Mouse (Mus musculus) hindbrain, embryonic 15.5 days (tissue): Measurements from ENCODE around the gene H60b. TPM values are rescaled to one million over a fixed set of nuclear protein-coding genes. Genes with fewer than 3 reads are reported as not detected.
"Not testable (repeated sequence)": the region's sequence is repeated elsewhere in the genome, so short reads cannot be mapped to it uniquely, and the experiment has no call there.

ENCODE experiments used
- ATAC-seq: fragments of 200-750 bp; cut with Nextera tagmentation; 2 replicates; pipeline ENCODE4 v1.8.0; 2017; ENCODE audit warnings: low read depth, moderate number of reproducible peaks, moderate TSS enrichment; ENCODE audit not compliant: low FRiP score
- H3K27ac ChIP-seq: fragments of 300-500 bp; sonication (generic); replicated peaks from 2 replicates; pipeline ENCODE4 v1.5.1; 2015; ENCODE audit warnings: mild to moderate bottlenecking, inconsistent platforms
- H3K27me3 ChIP-seq: fragments of 300-500 bp; sonication (generic); 2 replicates; pipeline ENCODE4 v1.6.1; 2015; ENCODE audit warnings: control low read depth, inconsistent platforms
- H3K36me3 ChIP-seq: fragments of 300-500 bp; sonication (generic); 2 replicates; pipeline ENCODE4 v1.6.1; 2015; ENCODE audit warnings: control low read depth, inconsistent platforms
- H3K4me1 ChIP-seq: fragments of 300-500 bp; sonication (generic); replicated peaks from 2 replicates; pipeline ENCODE4 v1.6.1; 2015; ENCODE audit warnings: control low read depth, inconsistent platforms
- H3K4me2 ChIP-seq: fragments of 300-500 bp; sonication (generic); 2 replicates; pipeline ENCODE4 v1.6.1; 2015; ENCODE audit warnings: moderate library complexity, mild to moderate bottlenecking, inconsistent platforms
- H3K4me3 ChIP-seq: fragments of 300-500 bp; sonication (generic); 2 replicates; pipeline ENCODE4 v1.5.1; 2015; ENCODE audit warnings: mild to moderate bottlenecking, inconsistent platforms
- H3K9ac ChIP-seq: fragments of 300-500 bp; sonication (generic); 2 replicates; pipeline ENCODE4 v1.6.1; 2015; ENCODE audit warnings: inconsistent platforms
- H3K9me3 ChIP-seq: fragments of 300-500 bp; sonication (generic); 2 replicates; pipeline ENCODE4 v1.6.1; 2016; ENCODE audit warnings: control low read depth, inconsistent platforms
- WGBS: fragments of 180-500 bp; shearing (Covaris S2); methylation state at CpG from one replicate; pipeline ENCODE4 v1.1.7; 2015; 5-methylcytosine and 5-hydroxymethylcytosine counted together
- polyA plus RNA-seq: library from polyadenylated mRNA; unstranded; fragments of >200 nt; fragmentation: Nextera tagmentation; extraction: Ambion mirVana; gene quantifications from 2 replicates; pipeline ENCODE4 v1.2.1, GENCODE M21; 2015

The H60b gene
- polyA plus RNA-seq, result 0.58 and 0.80 TPM in 2 replicates

DNA sequence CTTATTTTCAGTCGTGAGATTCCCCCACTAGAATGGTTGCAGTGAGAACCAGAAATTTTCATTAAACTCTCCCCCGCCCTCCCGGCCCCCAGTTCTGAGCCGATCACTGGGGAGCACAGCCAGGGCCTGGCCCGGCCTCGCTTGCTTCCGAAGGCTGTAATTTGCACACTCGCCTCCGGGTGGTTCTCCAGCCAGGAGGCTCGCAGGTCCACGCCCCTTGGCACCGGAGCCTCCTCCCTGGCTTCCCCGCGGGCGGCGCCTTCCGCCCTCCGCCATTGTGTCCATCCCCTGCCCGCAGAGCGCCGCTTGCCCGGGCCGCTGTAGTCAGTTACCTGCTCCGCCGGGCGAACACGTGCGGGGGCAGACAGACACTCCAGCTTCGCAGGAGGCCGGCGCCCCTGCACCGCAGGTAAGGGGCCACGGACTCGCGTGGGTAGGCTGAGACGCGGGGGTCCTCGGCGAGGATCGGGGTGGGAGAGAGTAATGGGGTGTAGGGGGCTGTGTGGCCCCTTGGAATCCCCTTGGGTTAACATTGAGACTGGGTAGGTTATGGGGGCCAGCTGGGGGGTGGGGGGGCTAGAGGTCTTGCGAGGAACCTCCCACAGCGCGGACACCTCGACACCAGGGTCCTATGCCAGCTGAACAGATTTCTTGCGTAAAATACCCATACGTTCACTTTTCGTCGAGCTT is at the start of gene H60b, which contains the start of gene Raet1e:
Gene H60b (plus strand): TSS at position 277 of the 690 bp plus-strand sequence.
Gene Raet1e (plus strand): TSS at position 260 of the 690 bp plus-strand sequence.
- WGBS, result under 1% methylated on average over 48 of the region's 48 CpGs
- peak; percentile 72 for ATAC-seq
- not testable (repeated sequence) for H3K9ac ChIP-seq, H3K27ac ChIP-seq, H3K9me3 ChIP-seq, H3K36me3 ChIP-seq
- Histone ChIP-seq H3K4me1 (peaks cover 12% of the 10 kb centered on the region), H3K4me3 (peak within 1 kb of the TSS; percentile 31), H3K4me2 (peak within 1 kb of the TSS; percentile 53), H3K27me3 (peaks cover 51% of the 10 kb centered on the region)

DNA sequence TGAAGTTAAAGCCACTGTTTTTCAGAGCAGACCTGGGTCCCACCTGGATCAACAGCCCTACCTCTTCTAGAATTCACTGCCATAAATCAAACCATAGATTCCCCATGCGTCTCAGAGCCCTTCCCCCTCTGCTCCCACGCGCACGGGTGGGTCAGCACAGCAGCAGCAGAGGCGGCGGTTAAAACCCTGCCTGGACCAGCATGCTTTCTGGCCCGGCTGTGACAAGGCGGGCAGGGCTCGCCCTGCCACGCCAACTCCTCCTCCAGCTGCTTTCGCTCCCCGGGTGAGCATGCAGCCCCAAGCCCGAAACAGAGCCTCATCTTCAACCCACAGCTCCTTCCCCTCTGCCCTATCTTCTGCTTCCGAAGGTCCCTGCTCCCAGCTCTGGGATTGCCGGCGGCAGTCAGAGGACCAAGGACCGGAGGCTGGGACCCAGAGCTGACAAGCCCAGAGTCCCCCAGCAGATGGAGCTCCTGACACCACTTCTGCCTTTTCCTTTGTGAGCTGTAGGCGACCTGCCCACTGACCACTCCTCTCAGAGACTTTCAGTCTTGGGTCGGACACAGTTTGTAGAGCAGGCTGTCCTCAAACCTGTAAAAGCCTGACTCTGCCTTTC is 17.6 kb upstream of the H60b start:
- H3K4me2 ChIP-seq, result peak overlapping the region; percentile 84
- peaks cover 2% of the 10 kb centered on the region; the same call in 1 of the 2 replicates for H3K9me3 ChIP-seq
- WGBS, result 0% methylated on average over 19 of the region's 19 CpGs
- no peaks in the 10 kb centered on the region for H3K27me3 ChIP-seq
- H3K27ac ChIP-seq, result no peak overlapping the region
- peak overlapping the region; percentile 51 for H3K9ac ChIP-seq
- H3K4me3 ChIP-seq, result peak overlapping the region; percentile 47
- no peaks in the 10 kb centered on the region for H3K36me3 ChIP-seq
- peak; percentile 85 for ATAC-seq
- no peaks in the 10 kb centered on the region for H3K4me1 ChIP-seq

DNA sequence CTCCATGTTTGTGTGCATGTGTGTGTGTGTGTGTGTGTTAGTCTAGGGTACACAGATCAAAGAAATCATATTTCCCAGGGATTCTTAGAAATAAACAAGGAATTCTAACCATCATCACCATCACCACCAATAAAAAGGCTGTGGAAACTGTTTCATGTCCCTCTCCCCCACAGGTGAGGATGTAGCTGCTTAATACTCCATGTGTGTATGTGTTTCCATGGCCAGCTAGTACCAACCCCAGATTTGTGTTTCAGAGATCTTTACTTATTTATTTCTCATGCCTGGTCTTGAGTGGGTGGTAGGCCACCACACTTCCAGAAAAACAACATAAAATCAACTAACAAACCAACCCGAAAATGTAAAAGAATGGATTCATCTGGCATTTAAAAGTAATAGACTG is 16.2 kb upstream of the H60b start:
- H3K36me3 ChIP-seq, H3K9me3 ChIP-seq, H3K27ac ChIP-seq, H3K9ac ChIP-seq, H3K4me1 ChIP-seq, H3K4me3 ChIP-seq, ATAC-seq, H3K4me2 ChIP-seq, H3K27me3 ChIP-seq: not testable (repeated sequence)
- 91% methylated on average over 1 of the region's 1 CpGs for WGBS

DNA sequence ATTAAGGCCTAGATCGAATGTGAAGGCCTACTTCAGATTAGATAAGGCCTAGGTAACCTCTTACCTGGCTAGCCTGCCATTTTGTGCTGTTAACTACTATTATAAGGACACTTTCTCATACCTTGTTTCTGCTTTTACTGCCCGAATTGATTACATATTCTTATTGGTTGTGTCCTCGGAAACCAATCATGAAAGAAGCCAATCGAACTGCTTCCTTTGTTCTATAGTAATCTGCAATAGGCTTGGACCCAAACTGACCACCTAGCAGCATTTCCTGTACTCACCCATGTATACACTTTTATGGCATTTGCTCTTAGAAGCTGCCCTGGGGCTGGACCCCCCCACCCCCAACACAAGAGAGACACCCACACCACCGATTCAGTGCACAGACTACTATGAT is 15.5 kb upstream of the H60b start:
- Histone ChIP-seq H3K27ac (no peak overlapping the region), H3K36me3 (no peaks in the 10 kb centered on the region), H3K27me3 (no peaks in the 10 kb centered on the region), H3K4me1 (no peaks in the 10 kb centered on the region), H3K4me2 (no peak overlapping the region), H3K9ac (no peak overlapping the region), H3K4me3 (no peak overlapping the region), H3K9me3 (peaks cover 2% of the 10 kb centered on the region; the same call in 1 of the 2 replicates)
- 71% methylated on average over 5 of the region's 5 CpGs for WGBS
- no peak for ATAC-seq

DNA sequence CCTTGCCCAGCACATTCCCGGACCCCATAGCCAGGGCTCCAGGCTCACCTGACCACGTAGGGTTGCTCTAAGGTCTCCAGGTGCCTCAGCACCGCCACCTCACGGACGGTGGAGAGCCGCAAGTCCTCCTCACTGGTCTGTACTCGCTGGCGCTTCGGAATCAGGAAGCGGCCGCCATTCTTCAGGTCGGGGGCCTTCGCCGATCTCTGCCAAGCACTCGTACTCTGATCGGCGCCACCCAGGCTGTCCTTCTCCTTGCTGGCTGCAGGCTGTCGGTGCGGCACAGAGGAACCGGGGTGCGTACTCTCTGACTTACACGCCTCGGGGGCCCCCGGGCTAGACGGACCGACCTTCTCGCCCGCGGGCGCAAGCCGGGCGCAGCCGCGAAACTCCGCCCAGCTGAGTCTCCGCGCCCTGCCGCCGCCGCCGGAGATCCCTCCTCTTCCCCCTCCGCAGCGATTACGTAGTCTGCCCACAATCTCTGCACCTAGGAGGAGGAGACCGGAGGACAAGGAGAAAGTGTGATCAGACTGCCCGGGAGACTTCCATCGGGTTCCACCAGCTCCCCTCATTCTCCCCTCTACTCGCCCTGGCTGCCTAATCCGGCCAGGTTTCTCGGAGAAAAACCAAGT is 9.8 kb upstream of the H60b start:
- Histone ChIP-seq H3K4me1 (peaks cover 22% of the 10 kb centered on the region), H3K9ac (peak overlapping the region; percentile 34; the same call in 1 of the 2 replicates), H3K4me2 (peak overlapping the region; percentile 77), H3K36me3 (no peaks in the 10 kb centered on the region), H3K27ac (no peak overlapping the region), H3K9me3 (no peaks in the 10 kb centered on the region), H3K4me3 (peak overlapping the region; percentile 46), H3K27me3 (peaks cover 24% of the 10 kb centered on the region)
- WGBS, result under 1% methylated on average over 48 of the region's 50 CpGs
- peak; percentile 81 for ATAC-seq

DNA sequence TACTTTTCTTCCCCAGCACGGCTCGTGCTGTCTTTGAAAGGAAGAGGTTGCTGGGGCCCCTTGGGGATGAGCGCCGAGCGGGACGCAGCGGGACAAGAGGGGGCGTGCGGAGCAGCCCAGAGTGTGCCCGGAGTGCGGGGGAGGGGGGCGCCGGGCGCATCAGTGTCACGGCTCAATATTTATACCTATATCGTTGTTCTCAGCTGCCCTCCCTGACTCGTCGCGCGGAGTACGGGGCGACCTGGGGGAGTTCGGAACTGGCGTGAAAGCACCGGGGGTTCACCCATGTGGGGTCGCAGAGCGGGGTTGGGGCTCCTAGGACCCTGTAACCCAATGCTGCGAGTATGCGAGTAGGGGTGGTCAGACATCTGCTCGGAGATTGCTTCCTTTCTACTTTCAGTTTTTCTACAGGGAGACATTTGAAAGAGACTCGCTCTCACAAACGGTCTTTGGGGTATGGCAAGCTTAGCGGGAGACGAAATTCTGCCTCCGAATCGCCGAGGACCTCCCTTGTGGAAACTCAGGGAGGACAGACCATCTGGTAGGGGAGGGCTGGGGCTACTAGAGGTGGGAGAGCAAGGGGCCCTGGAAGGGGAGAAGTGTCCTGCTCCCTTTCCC is 9.2 kb upstream of the H60b start, which contains the start of gene E030030I06Rik:
Gene E030030I06Rik (minus strand): TSS at position 198 of the 618 bp plus-strand sequence.
- peak; percentile 43; the same call in 1 of the 2 replicates for ATAC-seq
- no peaks in the 10 kb centered on the region for H3K36me3 ChIP-seq
- whole genome bisulfite sequencing, result under 1% methylated on average over 37 of the region's 37 CpGs
- H3K27me3 ChIP-seq, result peaks cover 24% of the 10 kb centered on the region
- peaks cover 25% of the 10 kb centered on the region for H3K4me1 ChIP-seq
- no peak within 1 kb of the TSS for H3K27ac ChIP-seq
- H3K4me3 ChIP-seq, result peak within 1 kb of the TSS; percentile 46
- peak within 1 kb of the TSS; percentile 77 for H3K4me2 ChIP-seq
- peak within 1 kb of the TSS; percentile 34; the same call in 1 of the 2 replicates for H3K9ac ChIP-seq
- no peaks in the 10 kb centered on the region for H3K9me3 ChIP-seq

DNA sequence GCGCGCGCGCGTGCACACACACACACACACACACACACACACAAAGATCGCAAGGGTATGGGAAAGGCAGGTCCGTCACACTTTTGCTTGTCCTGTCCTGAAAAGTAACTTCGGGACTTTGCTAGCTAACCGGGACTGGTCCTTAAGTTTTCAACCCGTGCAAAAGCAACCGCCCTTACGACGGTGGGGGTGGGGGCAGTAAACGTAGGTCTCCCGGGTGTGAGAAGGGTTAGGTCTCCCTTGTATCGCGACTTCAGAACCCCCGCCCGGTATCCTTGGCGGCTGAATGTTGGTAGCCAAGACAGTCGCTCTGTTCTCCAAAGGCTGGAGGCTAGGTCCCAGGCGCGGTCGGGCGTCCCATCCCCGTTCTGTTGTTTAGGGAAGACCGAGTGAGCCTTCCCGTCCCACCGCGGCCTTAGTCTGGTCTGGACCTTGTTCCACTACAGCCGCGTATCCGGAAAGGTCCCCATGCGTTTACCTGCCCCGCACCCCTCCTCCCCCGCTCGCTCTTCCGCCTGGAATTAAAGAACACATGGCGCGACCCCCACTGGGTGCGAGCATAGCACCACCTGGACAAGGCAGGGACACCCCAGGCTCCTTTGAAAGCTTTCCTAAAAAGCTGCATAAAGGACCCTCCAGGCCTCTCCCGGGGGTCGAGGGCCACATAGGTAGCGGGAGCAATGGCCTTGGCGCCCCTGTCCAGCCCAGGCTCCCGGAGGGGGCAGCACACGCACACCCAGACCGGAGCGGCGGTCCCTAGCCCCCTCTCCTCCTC is 8.5 kb upstream of the H60b start:
- 0% methylated on average over 50 of the region's 50 CpGs for WGBS

DNA sequence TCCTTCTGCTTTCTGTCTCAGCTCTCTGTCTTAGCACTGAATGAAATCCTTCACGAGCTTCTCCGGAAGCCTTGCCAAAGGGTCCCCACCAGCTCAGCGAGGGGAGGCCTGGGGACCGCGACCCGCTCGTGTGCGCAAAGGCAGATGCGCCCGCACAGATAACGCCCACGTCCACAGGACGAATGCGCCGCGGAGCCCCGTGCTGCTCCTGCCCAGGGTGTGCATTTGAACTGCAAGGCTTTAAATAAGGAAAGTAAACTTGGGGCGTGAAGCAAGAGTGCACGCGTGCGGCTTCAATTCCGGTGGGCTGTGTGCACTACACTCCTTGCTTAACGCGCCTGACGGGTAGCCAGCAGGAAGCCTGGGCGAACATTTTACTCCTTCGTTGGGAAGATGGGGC is 7.8 kb upstream of the H60b start:
- no peak overlapping the region for H3K9ac ChIP-seq
- under 1% methylated on average over 27 of the region's 27 CpGs for WGBS
- H3K4me2 ChIP-seq, result peak overlapping the region; percentile 77
- peaks cover 28% of the 10 kb centered on the region for H3K4me1 ChIP-seq
- H3K36me3 ChIP-seq, result no peaks in the 10 kb centered on the region
- no peaks in the 10 kb centered on the region for H3K9me3 ChIP-seq
- no peak overlapping the region for H3K27ac ChIP-seq
- peak overlapping the region; percentile 46; the same call in 1 of the 2 replicates for H3K4me3 ChIP-seq
- no peak; the same call in 1 of the 2 replicates for ATAC-seq
- peaks cover 32% of the 10 kb centered on the region for H3K27me3 ChIP-seq

More for the DNA sequence above, 8.5 kb upstream of the H60b start:
- peaks cover 28% of the 10 kb centered on the region for H3K4me1 ChIP-seq
- peaks cover 25% of the 10 kb centered on the region for H3K27me3 ChIP-seq
- H3K9me3 ChIP-seq, result no peaks in the 10 kb centered on the region
- no peak overlapping the region for H3K9ac ChIP-seq
- no peaks in the 10 kb centered on the region for H3K36me3 ChIP-seq
- no peak overlapping the region for H3K27ac ChIP-seq
- no peak; the same call in 1 of the 2 replicates for ATAC-seq
- peak overlapping the region; percentile 46 for H3K4me3 ChIP-seq
- peak overlapping the region; percentile 77 for H3K4me2 ChIP-seq

DNA sequence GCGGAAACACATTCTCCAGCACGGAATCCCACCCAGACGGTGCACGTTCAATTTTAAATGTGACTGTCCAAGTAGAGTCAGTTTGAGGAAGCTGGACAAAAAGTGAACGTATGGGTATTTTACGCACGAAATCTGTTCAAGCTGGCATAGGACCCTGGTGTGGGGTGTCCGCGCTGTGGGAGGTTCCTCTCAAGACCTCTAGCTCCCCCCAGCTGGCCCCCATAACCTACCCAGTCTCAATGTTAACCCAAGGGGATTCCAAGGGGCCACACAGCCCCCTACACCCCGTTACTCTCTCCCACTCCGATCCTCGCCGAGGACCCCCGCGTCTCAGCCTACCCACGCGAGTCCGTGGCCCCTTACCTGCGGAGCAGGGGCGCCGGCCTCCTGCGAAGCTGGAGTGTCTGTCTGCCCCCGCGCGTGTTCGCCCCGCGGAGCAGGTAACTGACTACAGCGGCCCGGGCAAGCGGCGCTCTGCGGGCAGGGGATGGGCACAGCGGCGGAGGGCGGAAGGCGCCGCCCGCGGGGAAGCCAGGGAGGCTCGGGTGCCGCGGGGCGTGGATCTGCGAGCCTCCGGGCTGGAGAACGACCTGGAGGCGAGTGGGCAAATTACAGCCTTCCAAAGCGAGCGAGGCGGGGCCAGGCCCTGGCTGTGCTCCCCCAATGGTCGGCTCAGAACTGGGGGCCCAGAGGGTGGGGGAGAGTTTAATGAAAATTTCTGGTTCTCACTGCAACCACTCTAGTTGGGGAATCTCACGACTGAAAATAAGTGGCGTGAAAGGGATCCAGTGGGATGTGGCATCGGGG is 7.1 kb upstream of the H60b start:
- WGBS, result 1% methylated on average over 55 of the region's 55 CpGs
- not testable (repeated sequence) for H3K4me3 ChIP-seq, H3K36me3 ChIP-seq, ATAC-seq, H3K9me3 ChIP-seq, H3K9ac ChIP-seq, H3K27ac ChIP-seq
- Histone ChIP-seq H3K4me1 (peaks cover 28% of the 10 kb centered on the region), H3K4me2 (peak overlapping the region; percentile 7; the same call in 1 of the 2 replicates), H3K27me3 (peaks cover 38% of the 10 kb centered on the region)

DNA sequence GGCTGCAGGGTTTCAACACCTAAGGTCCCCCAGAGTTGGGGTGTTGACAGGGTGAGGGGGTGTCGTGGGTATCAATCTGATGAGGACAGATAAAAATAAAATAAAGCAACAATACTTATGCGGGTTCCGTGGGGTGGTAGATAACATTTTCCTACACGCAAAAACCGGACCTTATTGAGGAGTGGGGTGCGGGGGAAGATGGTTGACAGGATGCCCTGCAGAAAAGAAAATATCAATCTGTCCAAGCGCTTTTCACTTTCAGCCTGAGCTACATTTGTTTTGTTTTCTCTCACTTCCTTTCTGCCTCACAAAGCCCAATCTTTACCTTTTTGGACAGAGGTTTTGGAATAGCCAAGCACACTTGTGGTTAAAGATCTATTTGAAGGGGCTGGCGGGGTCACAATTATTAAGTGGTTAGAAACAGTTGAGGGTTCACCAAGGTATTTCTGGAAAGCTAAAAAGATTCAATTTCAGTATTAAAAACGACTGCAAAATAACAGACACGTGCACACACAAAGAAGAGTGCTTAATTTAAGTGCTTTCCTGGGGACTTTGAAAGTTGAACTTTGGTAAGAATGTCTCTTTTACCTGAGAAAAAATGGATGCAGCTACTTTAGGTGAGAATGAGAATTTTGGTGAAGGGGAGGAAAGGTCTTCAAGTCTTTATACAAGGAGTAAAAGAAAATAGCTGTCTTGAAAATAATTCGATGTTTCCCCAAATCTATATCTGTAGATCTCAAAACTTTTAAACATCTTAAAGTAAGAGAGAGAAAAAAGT is 6.3 kb upstream of the H60b start:
- H3K4me2 ChIP-seq, H3K27ac ChIP-seq, H3K9me3 ChIP-seq, H3K4me3 ChIP-seq, H3K9ac ChIP-seq, H3K36me3 ChIP-seq, ATAC-seq: not testable (repeated sequence)
- Histone ChIP-seq H3K27me3 (peaks cover 46% of the 10 kb centered on the region), H3K4me1 (peaks cover 28% of the 10 kb centered on the region)
- WGBS, result 3% methylated on average over 11 of the region's 11 CpGs
